Mouse (Mus musculus) lung, embryonic 15.5 days (tissue): ENCODE data around the gene Cotl1. TPM values are rescaled to one million over a fixed set of nuclear protein-coding genes. Genes with fewer than 3 reads are reported as not detected.
A peak's percentile ranks its signal among the peaks of the same experiment; 100 is the strongest.

Experiments used
- ATAC-seq: fragments of 200-750 bp; cut with Nextera tagmentation; 2 replicates; pipeline ENCODE4 v1.8.0; 2017; ENCODE audit warnings: moderate number of reproducible peaks, borderline replicate concordance; ENCODE audit not compliant: low FRiP score, low TSS enrichment; ENCODE audit errors: extremely low read depth
- H3K27ac ChIP-seq: fragments of 300-500 bp; sonication (generic); 2 replicates; pipeline ENCODE4 v1.5.1; 2015; ENCODE audit warnings: moderate library complexity, mild to moderate bottlenecking, inconsistent platforms
- H3K27me3 ChIP-seq: fragments of 300-500 bp; sonication (generic); 2 replicates; pipeline ENCODE4 v1.6.1; 2015; ENCODE audit warnings: inconsistent platforms
- H3K36me3 ChIP-seq: fragments of 300-500 bp; sonication (generic); 2 replicates; pipeline ENCODE4 v1.6.1; 2015; ENCODE audit warnings: inconsistent platforms
- H3K4me1 ChIP-seq: fragments of 300-500 bp; sonication (generic); 2 replicates; pipeline ENCODE4 v1.6.1; 2015; ENCODE audit warnings: inconsistent platforms
- H3K4me2 ChIP-seq: fragments of 300-500 bp; sonication (generic); 2 replicates; pipeline ENCODE4 v1.6.1; 2015; ENCODE audit warnings: inconsistent platforms, mild to moderate bottlenecking, moderate library complexity
- H3K4me3 ChIP-seq: fragments of 300-500 bp; sonication (generic); 2 replicates; pipeline ENCODE4 v1.5.1; 2015; ENCODE audit warnings: mild to moderate bottlenecking, inconsistent platforms
- H3K9ac ChIP-seq: fragments of 300-500 bp; sonication (generic); 2 replicates; pipeline ENCODE4 v1.6.1; 2015; ENCODE audit warnings: inconsistent platforms
- H3K9me3 ChIP-seq: fragments of 300-500 bp; sonication (generic); 2 replicates; pipeline ENCODE4 v1.6.1; 2016; ENCODE audit warnings: inconsistent platforms
- WGBS: fragments of 180-500 bp; shearing (Covaris S2); methylation state at CpG from one replicate; pipeline ENCODE4 v1.1.7; 2015; 5-methylcytosine and 5-hydroxymethylcytosine counted together
- polyA plus RNA-seq: library from polyadenylated mRNA; unstranded; fragments of >200 nt; fragmentation: Nextera tagmentation; extraction: Ambion mirVana; gene quantifications from 2 replicates; pipeline ENCODE4 v1.2.1, GENCODE M21; 2015

Cotl1 gene
- polyA plus RNA-seq, 1 experiment from 2014 or later, result 65.8 TPM

DNA sequence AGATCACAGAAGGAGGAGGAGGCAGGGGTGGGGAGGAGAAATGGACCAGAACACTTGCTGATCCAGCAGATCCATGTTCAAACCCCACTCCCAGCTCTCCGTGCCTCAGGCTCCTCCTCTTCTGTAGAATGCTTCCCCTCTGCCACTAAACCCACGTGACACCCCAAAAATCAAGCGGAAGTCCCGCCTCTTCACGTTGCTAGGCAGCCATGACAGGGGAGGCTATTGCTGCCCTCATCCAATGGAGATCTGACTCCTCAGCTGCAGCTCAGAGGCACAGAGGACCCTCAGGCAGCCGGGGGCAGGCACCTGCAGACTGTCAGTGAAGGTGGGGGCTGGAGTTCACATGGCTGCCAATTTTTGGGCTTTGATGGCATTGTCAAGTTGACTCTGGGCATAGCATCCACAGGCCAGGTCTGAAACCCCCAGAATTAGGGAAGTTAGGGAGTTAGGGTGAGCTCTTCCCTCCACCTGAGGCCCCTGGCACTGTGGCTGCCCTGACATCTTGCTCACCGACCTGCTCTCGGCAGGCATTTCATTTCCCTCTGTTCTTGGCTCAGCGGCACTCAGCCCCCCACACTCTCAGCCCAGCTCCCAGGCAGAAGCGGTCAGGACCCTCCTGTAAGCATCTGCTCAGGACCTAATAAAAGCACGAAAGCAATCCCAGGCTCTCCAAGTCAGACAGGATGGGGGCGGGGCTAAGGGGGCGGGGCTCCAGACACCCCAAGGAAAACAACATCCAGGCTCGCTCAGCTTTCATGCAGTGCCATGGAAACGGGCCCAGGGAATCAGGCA is 42.0 kb downstream of the Cotl1 start:
- Histone ChIP-seq H3K4me2 (peak overlapping the region; percentile 41), H3K9ac (no peak overlapping the region), H3K4me1 (peaks cover 11% of the 10 kb centered on the region), H3K27me3 (no peaks in the 10 kb centered on the region), H3K27ac (no peak overlapping the region), H3K36me3 (no peaks in the 10 kb centered on the region), H3K4me3 (no peak overlapping the region), H3K9me3 (no peaks in the 10 kb centered on the region)
- 7% methylated on average over 15 of the region's 15 CpGs for WGBS
- peak; percentile 52; the same call in 1 of the 2 replicates for ATAC-seq

- H3K36me3 ChIP-seq, result no peaks in the 10 kb centered on the region
- H3K9me3 ChIP-seq, result no peaks in the 10 kb centered on the region
- no peak overlapping the region for H3K9ac ChIP-seq
- ATAC-seq, result no peak
- no peak overlapping the region for H3K4me2 ChIP-seq
- H3K27ac ChIP-seq, result no peak overlapping the region
- no peaks in the 10 kb centered on the region for H3K27me3 ChIP-seq
- peaks cover 24% of the 10 kb centered on the region for H3K4me1 ChIP-seq
- H3K4me3 ChIP-seq, result no peak overlapping the region
- 66% methylated on average over 3 of the region's 3 CpGs for WGBS
Measured at GRCm38 (mm10) chr8:119795651-119796050, 44.7 kb downstream of the Cotl1 start.

DNA sequence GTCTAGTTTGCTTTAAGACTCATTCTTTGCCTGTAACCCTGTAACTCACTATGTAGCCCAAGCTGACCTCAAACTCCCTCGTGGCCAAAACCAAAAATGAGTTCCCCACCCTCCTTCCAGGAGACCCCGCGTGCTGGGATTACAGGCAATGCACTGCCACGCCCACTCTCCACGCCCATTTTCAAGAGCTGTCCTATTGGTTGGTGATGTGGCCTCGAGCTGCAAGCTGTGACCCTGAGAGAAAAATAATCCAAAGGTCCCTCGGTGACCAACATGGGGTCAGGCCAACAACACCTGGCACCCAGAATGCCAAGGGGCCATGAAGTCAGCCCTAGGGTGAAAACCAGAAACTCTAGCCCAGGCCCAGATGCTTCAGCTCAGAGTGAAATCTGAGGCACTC is 45.7 kb downstream of the Cotl1 start:
- Histone ChIP-seq H3K4me1 (peaks cover 24% of the 10 kb centered on the region), H3K9me3 (no peaks in the 10 kb centered on the region), H3K36me3 (no peaks in the 10 kb centered on the region), H3K27me3 (no peaks in the 10 kb centered on the region), H3K4me3 (no peak overlapping the region), H3K27ac (no peak overlapping the region), H3K4me2 (no peak overlapping the region), H3K9ac (no peak overlapping the region)
- no peak for ATAC-seq
- WGBS, result 36% methylated on average over 7 of the region's 7 CpGs

GRCm38 (mm10) chr8:119791804-119792704 is 48.3 kb downstream of the Cotl1 start:
- Histone ChIP-seq H3K9ac (no peak overlapping the region), H3K9me3 (no peaks in the 10 kb centered on the region), H3K36me3 (no peaks in the 10 kb centered on the region), H3K4me3 (no peak overlapping the region), H3K4me1 (peaks cover 14% of the 10 kb centered on the region), H3K4me2 (no peak overlapping the region), H3K27me3 (no peaks in the 10 kb centered on the region), H3K27ac (peak overlapping the region; percentile 62)
- no peak; the same call in 1 of the 2 replicates for ATAC-seq
- WGBS, result 30% methylated on average over 16 of the region's 16 CpGs

- 78% methylated on average over 7 of the region's 7 CpGs for WGBS
- Histone ChIP-seq H3K4me1 (peaks cover 14% of the 10 kb centered on the region), H3K4me2 (no peak overlapping the region), H3K27ac (no peak overlapping the region), H3K36me3 (no peaks in the 10 kb centered on the region), H3K9me3 (no peaks in the 10 kb centered on the region), H3K4me3 (no peak overlapping the region), H3K27me3 (no peaks in the 10 kb centered on the region), H3K9ac (no peak overlapping the region)
- no peak for ATAC-seq
Measured at GRCm38 (mm10) chr8:119789581-119789980, 50.8 kb downstream of the Cotl1 start.

DNA sequence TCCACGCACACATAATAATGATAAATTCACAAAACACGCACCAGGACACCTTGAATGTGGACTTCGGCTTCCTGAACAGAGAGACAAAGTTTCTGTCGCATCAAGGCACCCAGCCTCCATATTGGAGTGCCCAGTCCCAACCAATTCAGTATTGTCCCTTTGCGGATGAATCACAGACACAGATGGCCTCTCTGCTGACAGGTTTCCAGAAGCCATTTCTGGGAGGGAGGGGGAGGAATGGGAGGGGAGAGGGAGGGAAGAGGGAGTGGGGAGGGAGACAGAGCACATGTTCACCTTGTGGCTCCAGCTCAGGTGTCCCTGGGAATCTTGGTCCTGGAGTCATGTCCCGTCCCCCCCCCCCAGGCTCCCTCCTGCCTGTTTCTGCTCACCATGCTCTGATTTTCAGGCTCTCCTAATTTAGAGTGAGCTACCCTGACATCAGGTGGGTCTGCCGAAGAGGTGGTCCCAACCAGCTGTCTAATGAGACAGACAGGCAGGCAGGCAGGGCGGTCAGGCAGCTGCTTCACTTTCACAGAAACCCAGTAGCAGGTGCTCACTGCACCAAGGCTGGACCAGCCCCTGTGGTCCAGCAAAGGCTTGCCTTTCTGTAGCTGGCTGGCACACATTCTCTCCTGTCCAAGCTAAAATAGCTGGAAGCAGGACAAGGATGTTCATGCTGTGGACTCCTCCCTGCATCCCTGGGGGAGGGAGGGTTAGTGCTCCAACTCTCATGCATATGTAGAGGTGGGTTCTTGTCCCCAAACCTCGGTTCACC is 51.5 kb downstream of the Cotl1 start:
- no peak for ATAC-seq
- WGBS, result 73% methylated on average over 9 of the region's 9 CpGs

GRCm38 (mm10) chr8:119787341-119787740 is 53.0 kb downstream of the Cotl1 start:
- H3K36me3 ChIP-seq, result no peaks in the 10 kb centered on the region
- H3K27me3 ChIP-seq, result no peaks in the 10 kb centered on the region
- no peak overlapping the region for H3K4me2 ChIP-seq
- H3K4me3 ChIP-seq, result no peak overlapping the region
- H3K9me3 ChIP-seq, result no peaks in the 10 kb centered on the region
- no peak overlapping the region for H3K9ac ChIP-seq
- no peak overlapping the region for H3K27ac ChIP-seq
- H3K4me1 ChIP-seq, result peaks cover 14% of the 10 kb centered on the region
- 32% methylated on average over 4 of the region's 4 CpGs for WGBS
- ATAC-seq, result no peak

More for the DNA sequence above, 51.5 kb downstream of the Cotl1 start:
- Histone ChIP-seq H3K9me3 (no peaks in the 10 kb centered on the region), H3K27me3 (no peaks in the 10 kb centered on the region), H3K27ac (no peak overlapping the region), H3K9ac (no peak overlapping the region), H3K4me1 (peaks cover 14% of the 10 kb centered on the region), H3K4me2 (no peak overlapping the region), H3K4me3 (no peak overlapping the region), H3K36me3 (no peaks in the 10 kb centered on the region)

GRCm38 (mm10) chr8:119786871-119787270 is 53.5 kb downstream of the Cotl1 start:
- no peak for ATAC-seq
- WGBS, result 52% methylated on average over 3 of the region's 3 CpGs
- Histone ChIP-seq H3K27ac (no peak overlapping the region), H3K4me1 (peaks cover 9% of the 10 kb centered on the region), H3K9ac (no peak overlapping the region), H3K4me3 (no peak overlapping the region), H3K9me3 (no peaks in the 10 kb centered on the region), H3K36me3 (no peaks in the 10 kb centered on the region), H3K27me3 (no peaks in the 10 kb centered on the region), H3K4me2 (no peak overlapping the region)

DNA sequence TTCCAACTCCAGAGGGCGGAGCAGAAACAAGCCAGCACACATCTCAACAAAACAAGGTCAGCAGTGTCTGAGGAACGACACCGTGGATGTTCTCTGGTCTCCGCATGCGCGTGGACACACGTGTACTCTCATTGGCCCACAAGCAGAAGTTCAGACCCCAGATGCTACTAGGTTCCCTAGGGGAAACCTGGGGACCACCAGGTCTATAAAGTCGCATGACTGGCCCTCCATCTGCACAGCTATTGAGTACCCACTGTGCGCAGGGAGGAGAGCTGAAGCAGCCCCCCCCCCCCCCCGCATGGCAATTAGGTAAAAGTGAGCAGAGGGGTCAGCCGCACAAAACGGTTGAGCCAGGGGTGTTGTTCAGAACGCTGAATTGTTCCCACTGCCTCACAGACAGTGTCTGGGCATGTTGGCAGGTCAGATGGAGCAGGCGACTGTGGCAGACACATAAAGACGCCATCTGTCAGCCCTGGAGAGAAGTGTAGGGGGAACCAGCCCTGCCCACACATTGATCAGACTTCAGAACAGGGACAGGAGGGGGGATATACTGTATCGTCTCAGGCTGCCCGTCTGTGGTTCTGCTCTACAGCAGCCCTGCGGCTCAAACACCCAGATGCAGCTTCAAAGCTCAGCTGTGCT is 54.5 kb downstream of the Cotl1 start:
- H3K27ac ChIP-seq, result no peak overlapping the region
- ATAC-seq, result no peak
- 54% methylated on average over 18 of the region's 18 CpGs for WGBS

DNA sequence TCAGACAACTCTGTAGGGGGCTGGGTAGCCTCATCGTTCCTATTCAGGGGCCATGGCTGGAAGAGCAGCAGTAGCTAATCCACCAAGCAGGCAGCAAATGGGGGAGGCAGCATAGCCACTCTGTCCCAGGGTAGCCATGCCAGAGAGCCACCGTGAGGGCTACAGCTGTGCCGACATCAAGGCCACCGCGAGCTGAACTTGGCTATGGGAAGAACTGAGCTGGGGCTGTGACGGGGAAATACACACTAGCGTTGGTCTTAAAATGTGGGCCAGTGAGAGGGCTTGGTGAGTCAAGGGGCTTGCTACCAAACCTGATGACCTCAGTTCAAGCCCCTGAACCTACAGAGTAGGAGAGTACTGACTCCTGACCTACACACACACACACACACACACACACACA is 55.7 kb downstream of the Cotl1 start:
- no peak for ATAC-seq
- no peaks in the 10 kb centered on the region for H3K27me3 ChIP-seq
- no peak overlapping the region for H3K27ac ChIP-seq
- H3K9me3 ChIP-seq, result no peaks in the 10 kb centered on the region
- no peak overlapping the region for H3K4me3 ChIP-seq
- H3K4me2 ChIP-seq, result no peak overlapping the region
- 78% methylated on average over 7 of the region's 7 CpGs for WGBS
- no peak overlapping the region for H3K9ac ChIP-seq
- H3K4me1 ChIP-seq, result peaks cover 7% of the 10 kb centered on the region
- no peaks in the 10 kb centered on the region for H3K36me3 ChIP-seq

More for the DNA sequence above, 54.5 kb downstream of the Cotl1 start:
- Histone ChIP-seq H3K36me3 (no peaks in the 10 kb centered on the region), H3K4me2 (no peak overlapping the region), H3K4me3 (no peak overlapping the region), H3K9me3 (no peaks in the 10 kb centered on the region), H3K4me1 (peaks cover 3% of the 10 kb centered on the region), H3K9ac (no peak overlapping the region), H3K27me3 (no peaks in the 10 kb centered on the region)

DNA sequence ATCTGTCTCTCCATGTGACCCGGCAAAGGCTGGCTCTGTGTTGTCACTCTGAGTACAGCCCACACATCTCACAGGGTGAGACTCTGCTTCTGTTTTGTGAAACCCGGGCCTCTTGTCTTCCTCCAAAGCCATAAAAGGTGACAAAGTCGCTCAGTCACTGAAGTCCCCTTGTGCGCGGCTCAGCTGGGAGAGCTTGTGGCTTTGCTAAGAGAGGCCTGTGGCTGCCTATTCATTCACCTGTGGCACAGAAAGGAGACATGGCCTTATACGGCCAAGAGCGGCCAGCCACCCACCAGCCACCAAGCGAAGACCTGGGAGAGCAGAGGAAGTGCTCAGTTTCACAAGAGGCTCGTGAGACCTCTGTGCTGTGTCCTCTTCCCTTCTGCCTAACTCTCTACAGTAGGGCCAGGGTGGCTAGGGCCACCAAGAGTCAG is 56.2 kb downstream of the Cotl1 start:
- Histone ChIP-seq H3K27me3 (no peaks in the 10 kb centered on the region), H3K4me1 (peaks cover 8% of the 10 kb centered on the region), H3K4me3 (no peak overlapping the region), H3K36me3 (no peaks in the 10 kb centered on the region), H3K9me3 (no peaks in the 10 kb centered on the region), H3K9ac (no peak overlapping the region), H3K27ac (no peak overlapping the region), H3K4me2 (no peak overlapping the region)
- WGBS, result 58% methylated on average over 9 of the region's 9 CpGs
- ATAC-seq, result no peak
